Mouse (Mus musculus) ovary, adult 2 months (tissue): Measurements from ENCODE around the gene Tfpi. TPM values are rescaled to one million over a fixed set of nuclear protein-coding genes. Genes with fewer than 3 reads are reported as not detected.

Experiments
- polyA plus RNA-seq: library from polyadenylated mRNA; depleted of rRNA; stranded (reverse); fragments of >200 nt; gene quantifications from 2 replicates; pipeline ENCODE4 v1.2.3, GENCODE M21; 2012; rRNA removed

Tfpi gene
- 3.7 and 7.0 TPM in 2 replicates for polyA plus RNA-seq

DNA sequence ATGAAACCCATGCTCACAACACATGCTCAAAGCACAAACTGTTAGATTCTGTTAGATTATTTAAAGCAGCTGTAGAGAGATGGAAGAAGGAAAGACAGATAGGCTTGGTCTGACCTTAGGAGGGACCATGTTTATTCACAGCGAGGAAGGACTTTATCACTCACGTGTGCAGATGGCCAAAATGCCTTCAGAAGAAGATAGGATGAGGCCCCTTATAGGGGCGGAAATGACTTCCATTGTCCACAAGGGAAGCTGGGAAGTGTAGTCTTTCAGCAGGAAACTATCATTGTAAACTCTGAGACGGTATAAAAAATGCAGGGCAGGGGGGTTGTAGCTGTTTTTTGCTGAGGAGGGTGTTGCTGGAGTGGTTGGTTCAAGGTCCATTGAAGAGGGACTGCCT, at the start of gene Tfpi:
Gene Tfpi (minus strand): TSS at position 199 of the 400 bp plus-strand sequence.

DNA sequence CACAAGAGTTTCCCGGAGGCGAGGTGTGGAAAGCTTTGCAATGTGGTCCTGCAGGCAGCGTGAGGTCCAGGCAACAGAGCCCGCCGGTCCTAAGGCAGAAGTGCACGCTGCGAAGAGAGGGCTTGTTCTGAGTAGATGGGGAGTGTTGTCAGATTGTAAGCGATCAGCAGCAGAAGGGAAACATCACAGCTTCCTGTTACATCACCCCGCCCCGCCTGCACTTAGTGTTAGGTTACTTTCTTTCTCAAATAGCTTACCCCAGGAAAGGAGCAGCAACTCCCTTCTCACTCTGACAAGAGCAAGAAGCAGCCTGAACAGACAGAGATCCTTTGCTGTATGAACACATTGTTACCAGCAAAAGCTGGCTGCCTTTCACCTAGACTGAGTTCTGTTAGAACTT, 51.4 kb downstream of the Tfpi start, which contains the start of gene Calcrl:
Gene Calcrl (minus strand): TSS at position 274 of the 400 bp plus-strand sequence.

Other genes starting within 250 kb of the Tfpi start
- 3.0 and 3.9 TPM in 2 replicates for gene Calcrl, start 51.4 kb downstream of the Tfpi start, polyA plus RNA-seq
- gene Ctnnd1, start 174.0 kb upstream of the Tfpi start, polyA plus RNA-seq: 62.4 and 62.9 TPM in 2 replicates
- gene Btbd18, start 182.3 kb upstream of the Tfpi start, polyA plus RNA-seq: not detected in 2 replicates
- gene Selenoh, start 194.0 kb upstream of the Tfpi start, polyA plus RNA-seq: 128 and 180 TPM in 2 replicates
- not detected in 2 replicates for gene Gm28635, start 201.3 kb upstream of the Tfpi start, polyA plus RNA-seq
- gene Med19, start 201.6 kb upstream of the Tfpi start, polyA plus RNA-seq: 8.0 and 8.9 TPM in 2 replicates
- 41.7 and 58.0 TPM in 2 replicates for gene Tmx2, start 202.4 kb upstream of the Tfpi start, polyA plus RNA-seq
- gene Zdhhc5, start 238.4 kb upstream of the Tfpi start, polyA plus RNA-seq: 44.3 and 50.4 TPM in 2 replicates